Mouse (Mus musculus): Measurements from ENCODE around the gene Nkx2-2. TPM values are rescaled to one million over a fixed set of nuclear protein-coding genes. Genes with fewer than 3 reads are reported as not detected.
"Not testable (repeated sequence)": the region's sequence is repeated elsewhere in the genome, so short reads cannot be mapped to it uniquely, and the experiment has no call there.

Nkx2-2 gene
- polyA plus RNA-seq, 1 experiment from 2014 or later: 5.0 TPM

DNA sequence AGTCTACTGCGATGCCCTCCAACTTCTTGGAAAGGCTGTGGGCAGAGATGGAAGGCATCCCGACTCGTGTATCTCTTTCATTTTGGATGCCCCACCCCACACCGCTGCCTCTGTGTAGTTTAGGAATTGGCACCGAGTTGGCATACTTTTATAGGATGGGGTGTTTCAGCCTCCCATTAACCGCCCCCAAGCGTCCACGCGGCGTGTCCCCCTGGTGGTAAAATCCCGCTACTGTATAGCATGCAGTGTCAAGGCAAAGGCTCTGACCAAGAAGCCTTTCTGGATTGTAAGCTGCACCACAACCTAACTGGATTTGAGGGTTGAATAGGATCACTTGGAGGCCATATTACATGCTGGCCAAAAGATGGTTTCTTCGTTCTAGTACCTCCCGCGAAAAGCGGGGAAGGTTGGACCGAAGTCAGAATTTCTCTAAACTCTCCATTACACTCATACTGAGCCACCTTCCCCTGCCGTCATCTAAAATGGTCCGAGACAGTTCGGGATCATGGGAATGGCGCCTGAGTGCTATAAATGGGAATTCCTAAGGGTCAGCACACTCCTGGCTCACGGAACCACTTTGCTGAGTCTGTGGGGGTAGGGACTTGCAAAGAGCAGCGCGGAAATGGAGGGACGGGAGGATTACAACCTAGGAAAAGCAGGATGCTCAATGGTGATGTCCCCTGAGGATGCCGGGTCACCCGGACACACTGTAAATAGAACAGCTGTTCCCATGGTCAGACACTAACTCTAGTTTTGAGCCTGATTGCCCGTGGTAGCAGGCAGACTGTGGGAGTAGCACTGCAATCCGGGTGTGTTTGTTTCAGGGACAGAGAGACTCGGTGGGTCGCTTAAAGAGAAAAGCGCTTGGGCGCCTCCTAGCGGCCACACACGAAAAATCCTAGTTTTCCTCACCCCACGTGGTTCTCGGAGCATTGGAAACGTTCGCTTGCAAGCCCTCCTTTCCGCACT lies 15.7 kb downstream of the Nkx2-2 start:
- Histone ChIP-seq H3K4me1 (peaks cover 16% of the 10 kb centered on the region), H3K4me3 (replicated peaks) (peak overlapping the region; percentile 33), H3K36me3 (no peaks in the 10 kb centered on the region), H3K27ac (replicated peaks) (no peak overlapping the region), H3K27me3 (replicated peaks) (peaks cover 82% of the 10 kb centered on the region), H3K9ac (replicated peaks) (peak overlapping the region; percentile 20), H3K4me2 (peak overlapping the region; percentile 59), H3K9me3 (replicated peaks) (no peaks in the 10 kb centered on the region)
- under 1% methylated on average over 39 of the region's 39 CpGs for WGBS
- ATAC-seq (ENCODE audit: low FRiP score): peak; percentile 81

DNA sequence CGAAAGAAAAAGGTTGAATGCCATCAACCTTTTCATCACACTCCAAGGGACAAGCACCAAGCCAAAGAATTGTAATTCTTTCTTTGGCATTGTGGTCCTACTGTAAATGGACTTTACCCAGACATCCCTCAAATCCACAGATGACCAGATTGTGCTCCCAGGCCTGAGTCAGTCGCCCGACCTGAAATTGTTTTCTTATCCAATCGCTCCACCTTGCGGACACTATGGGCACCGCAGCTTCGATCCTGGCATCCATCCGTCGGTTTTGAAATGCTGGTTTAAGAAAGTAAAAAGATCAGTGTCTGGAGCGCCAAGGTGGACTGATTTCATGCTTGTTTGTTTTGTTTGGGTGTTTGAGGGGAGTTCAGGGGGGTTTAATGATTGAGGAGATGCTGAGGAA lies 16.4 kb downstream of the Nkx2-2 start:
- WGBS: 6% methylated on average over 10 of the region's 10 CpGs
- peak overlapping the region; percentile 33 for H3K4me3 ChIP-seq (replicated peaks)
- peaks cover 80% of the 10 kb centered on the region for H3K27me3 ChIP-seq (replicated peaks)
- no peak overlapping the region for H3K27ac ChIP-seq (replicated peaks)
- H3K9ac ChIP-seq (replicated peaks): no peak overlapping the region
- peaks cover 16% of the 10 kb centered on the region for H3K4me1 ChIP-seq
- ATAC-seq (ENCODE audit: low FRiP score): peak; percentile 66; the same call in 1 of the 2 replicates
- H3K9me3 ChIP-seq (replicated peaks): no peaks in the 10 kb centered on the region
- no peaks in the 10 kb centered on the region for H3K36me3 ChIP-seq
- H3K4me2 ChIP-seq: peak overlapping the region; percentile 59

DNA sequence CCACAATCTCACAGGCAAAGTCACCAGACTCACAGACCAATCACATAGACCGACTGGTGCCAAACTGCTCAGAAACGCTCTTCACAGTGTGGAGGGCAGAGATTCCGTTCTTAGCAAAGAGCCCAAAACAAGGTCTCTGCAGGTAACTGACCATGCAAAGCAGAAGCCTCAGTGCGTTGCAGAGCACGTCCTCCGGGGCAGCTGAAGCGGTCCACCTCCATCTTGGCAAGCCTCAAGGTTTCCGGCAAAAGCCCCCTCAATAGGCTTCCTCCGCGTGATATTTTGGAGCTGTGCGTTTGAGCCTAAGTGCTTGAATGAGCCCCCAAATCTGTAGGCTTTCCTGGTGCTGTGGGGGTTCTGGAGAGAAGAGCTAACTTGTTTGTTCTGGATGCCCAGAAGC lies 18.7 kb downstream of the Nkx2-2 start:
- Histone ChIP-seq H3K4me1 (peaks cover 10% of the 10 kb centered on the region), H3K27ac (replicated peaks) (no peak overlapping the region), H3K4me2 (no peak overlapping the region), H3K36me3 (no peaks in the 10 kb centered on the region), H3K4me3 (replicated peaks) (no peak overlapping the region), H3K27me3 (replicated peaks) (peaks cover 58% of the 10 kb centered on the region), H3K9me3 (replicated peaks) (no peaks in the 10 kb centered on the region), H3K9ac (replicated peaks) (no peak overlapping the region)
- 87% methylated on average over 11 of the region's 11 CpGs for WGBS
- no peak for ATAC-seq (ENCODE audit: low FRiP score)

GRCm38 (mm10) chr2:147173751-147174150 lies 20.3 kb downstream of the Nkx2-2 start:
- H3K27ac ChIP-seq (replicated peaks): no peak overlapping the region
- ATAC-seq (ENCODE audit: low FRiP score): no peak
- no peak overlapping the region for H3K9ac ChIP-seq (replicated peaks)
- H3K4me2 ChIP-seq: no peak overlapping the region
- H3K27me3 ChIP-seq (replicated peaks): peaks cover 46% of the 10 kb centered on the region
- H3K4me1 ChIP-seq: peaks cover 10% of the 10 kb centered on the region
- H3K9me3 ChIP-seq (replicated peaks): no peaks in the 10 kb centered on the region
- no peaks in the 10 kb centered on the region for H3K36me3 ChIP-seq
- no peak overlapping the region for H3K4me3 ChIP-seq (replicated peaks)

DNA sequence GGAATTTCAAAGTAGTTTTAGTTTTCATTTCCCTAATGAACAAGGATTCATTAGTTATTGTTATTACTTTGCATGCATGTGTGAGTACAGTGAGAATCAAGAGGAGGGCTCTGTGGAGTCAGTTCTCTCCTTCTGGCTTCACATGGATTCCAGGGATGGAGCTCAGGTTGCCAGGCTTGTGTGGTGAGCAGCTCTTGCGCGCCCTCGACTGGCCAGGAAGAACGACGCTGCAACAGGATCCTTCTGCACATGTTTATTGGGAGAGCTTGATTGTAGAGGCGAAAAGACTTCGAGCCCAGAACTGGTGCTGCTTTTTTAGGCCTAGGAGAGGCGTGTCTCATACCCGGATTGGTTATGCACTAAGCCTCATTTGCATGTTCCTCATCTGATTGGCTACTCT lies 23.5 kb downstream of the Nkx2-2 start:
- not testable (repeated sequence) for ATAC-seq (ENCODE audit: low FRiP score); H3K4me2 ChIP-seq; H3K4me3 ChIP-seq (replicated peaks); H3K27ac ChIP-seq (replicated peaks); H3K9me3 ChIP-seq (replicated peaks); H3K4me1 ChIP-seq; H3K36me3 ChIP-seq; H3K9ac ChIP-seq (replicated peaks)
- 76% methylated on average over 9 of the region's 9 CpGs for WGBS
- peaks cover 24% of the 10 kb centered on the region for H3K27me3 ChIP-seq (replicated peaks)

- no peaks in the 10 kb centered on the region for H3K4me1 ChIP-seq
- 87% methylated on average over 1 of the region's 1 CpGs for WGBS
- no peak for ATAC-seq (ENCODE audit: low FRiP score)
Observed at GRCm38 (mm10) chr2:147165863-147166262, 28.2 kb downstream of the Nkx2-2 start.

GRCm38 (mm10) chr2:147165376-147165775 lies 28.7 kb downstream of the Nkx2-2 start:
- Histone ChIP-seq H3K4me1 (no peaks in the 10 kb centered on the region), H3K9ac (replicated peaks) (no peak overlapping the region), H3K36me3 (no peaks in the 10 kb centered on the region), H3K27ac (replicated peaks) (no peak overlapping the region), H3K4me3 (replicated peaks) (no peak overlapping the region), H3K4me2 (no peak overlapping the region), H3K27me3 (replicated peaks) (no peaks in the 10 kb centered on the region), H3K9me3 (replicated peaks) (no peaks in the 10 kb centered on the region)
- WGBS: 89% methylated on average over 3 of the region's 3 CpGs
- no peak for ATAC-seq (ENCODE audit: low FRiP score)

More at GRCm38 (mm10) chr2:147165863-147166262, 28.2 kb downstream of the Nkx2-2 start:
- Histone ChIP-seq H3K4me2 (no peak overlapping the region), H3K36me3 (no peaks in the 10 kb centered on the region), H3K9ac (replicated peaks) (no peak overlapping the region), H3K9me3 (replicated peaks) (no peaks in the 10 kb centered on the region), H3K4me3 (replicated peaks) (no peak overlapping the region), H3K27ac (replicated peaks) (no peak overlapping the region), H3K27me3 (replicated peaks) (no peaks in the 10 kb centered on the region)

GRCm38 (mm10) chr2:147152543-147152942 lies 41.5 kb downstream of the Nkx2-2 start:
- 74% methylated on average over 2 of the region's 2 CpGs for WGBS
- ATAC-seq (ENCODE audit: low FRiP score): no peak

More at GRCm38 (mm10) chr2:147152543-147152942, 41.5 kb downstream of the Nkx2-2 start:
- no peaks in the 10 kb centered on the region for H3K27me3 ChIP-seq (replicated peaks)
- no peak overlapping the region for H3K4me3 ChIP-seq (replicated peaks)
- H3K9ac ChIP-seq (replicated peaks): no peak overlapping the region
- no peak overlapping the region for H3K27ac ChIP-seq (replicated peaks)
- H3K4me2 ChIP-seq: no peak overlapping the region
- H3K4me1 ChIP-seq: no peaks in the 10 kb centered on the region
- H3K36me3 ChIP-seq: no peaks in the 10 kb centered on the region
- H3K9me3 ChIP-seq (replicated peaks): no peaks in the 10 kb centered on the region

Other genes with a start within 250 kb of the Nkx2-2 start
- 60.1 and 67.7 TPM in 2 replicates for gene Xrn2, start 181.2 kb downstream of the Nkx2-2 start, polyA plus RNA-seq (2015; fragmentation: Nextera tagmentation; extraction: Ambion mirVana)
- not detected in 2 replicates for gene Nkx2-4, start 108.8 kb downstream of the Nkx2-2 start, polyA plus RNA-seq (2015; fragmentation: Nextera tagmentation; extraction: Ambion mirVana)
- 0.74 and 20.4 TPM in 2 replicates for gene Pax1, start 167.7 kb upstream of the Nkx2-2 start, polyA plus RNA-seq (2015; fragmentation: Nextera tagmentation; extraction: Ambion mirVana)

Measured in neural tube, embryonic 15.5 days (tissue).